Mouse (Mus musculus): ENCODE measurements at regions not wholly inside any gene's neighbourhood (a gene's known extent, or its start where the extent isn't known, plus 50 kb on each side); places are given as distances from the start of the nearest gene placed in this dataset.
A peak's percentile ranks its signal among the peaks of the same experiment; 100 is the strongest.

GRCm38 (mm10) chr10:124288301-124288995 lies 1024.7 kb downstream of the Fam19a2 start:
- H3K27ac ChIP-seq (ENCODE audit: insufficient read depth, low read depth, low read length), result no peak overlapping the region
- peak overlapping the region; percentile 29; the same call in 1 of the 2 replicates for H3K4me3 ChIP-seq (ENCODE audit: insufficient read depth, low read depth, low read length)
- H3K4me1 ChIP-seq (ENCODE audit: control insufficient read depth, insufficient read depth, low read length), result no peaks in the 10 kb centered on the region
- no peak for TF ChIP-seq POLR2A (IDR thresholded peaks at IDR 0.05; ENCODE audit: insufficient read depth, low read depth, low read length)
- 52% methylated on average over 18 of the region's 18 CpGs for WGBS

- Histone ChIP-seq H3K4me3 (ENCODE audit: insufficient read depth, low read depth, low read length) (no peak overlapping the region), H3K4me1 (ENCODE audit: control insufficient read depth, insufficient read depth, low read length) (no peaks in the 10 kb centered on the region), H3K27ac (ENCODE audit: insufficient read depth, low read depth, low read length) (no peak overlapping the region)
- no peak for TF ChIP-seq CTCF (IDR thresholded peaks at IDR 0.05; ENCODE audit: insufficient read depth, low read depth, low read length)
- WGBS, result 88% methylated on average over 2 of the region's 2 CpGs
Observed at GRCm38 (mm10) chr10:124297198-124297677, 1033.4 kb downstream of the Fam19a2 start.

- H3K4me1 ChIP-seq (ENCODE audit: control insufficient read depth, insufficient read depth, low read length), result no peaks in the 10 kb centered on the region
- no peak overlapping the region for H3K27ac ChIP-seq (ENCODE audit: insufficient read depth, low read depth, low read length)
- no peak overlapping the region for H3K4me3 ChIP-seq (ENCODE audit: insufficient read depth, low read depth, low read length)
- 97% methylated on average over 1 of the region's 1 CpGs for WGBS
- TF ChIP-seq POLR2A (IDR thresholded peaks at IDR 0.05; ENCODE audit: insufficient read depth, low read depth, low read length) (no peak), CTCF (IDR thresholded peaks at IDR 0.05; ENCODE audit: insufficient read depth, low read depth, low read length) (no peak)
Observed at GRCm38 (mm10) chr10:124304683-124305082, 1040.9 kb downstream of the Fam19a2 start.

GRCm38 (mm10) chr10:124305644-124306043 lies 1041.8 kb downstream of the Fam19a2 start:
- TF ChIP-seq POLR2A (IDR thresholded peaks at IDR 0.05; ENCODE audit: insufficient read depth, low read depth, low read length), result no peak
- TF ChIP-seq CTCF (IDR thresholded peaks at IDR 0.05; ENCODE audit: insufficient read depth, low read depth, low read length), result no peak
- H3K4me3 ChIP-seq (ENCODE audit: insufficient read depth, low read depth, low read length), result no peak overlapping the region
- H3K27ac ChIP-seq (ENCODE audit: insufficient read depth, low read depth, low read length), result no peak overlapping the region
- WGBS, result 91% methylated on average over 3 of the region's 3 CpGs
- no peaks in the 10 kb centered on the region for H3K4me1 ChIP-seq (ENCODE audit: control insufficient read depth, insufficient read depth, low read length)

GRCm38 (mm10) chr10:124318761-124319160 lies 1055.0 kb downstream of the Fam19a2 start:
- H3K4me3 ChIP-seq (ENCODE audit: insufficient read depth, low read depth, low read length), result no peak overlapping the region
- no peaks in the 10 kb centered on the region for H3K4me1 ChIP-seq (ENCODE audit: control insufficient read depth, insufficient read depth, low read length)
- 83% methylated on average over 1 of the region's 1 CpGs for WGBS
- no peak overlapping the region for H3K27ac ChIP-seq (ENCODE audit: insufficient read depth, low read depth, low read length)
- TF ChIP-seq CTCF (IDR thresholded peaks at IDR 0.05; ENCODE audit: insufficient read depth, low read depth, low read length) (no peak), POLR2A (IDR thresholded peaks at IDR 0.05; ENCODE audit: insufficient read depth, low read depth, low read length) (no peak)

- 55% methylated on average over 8 of the region's 8 CpGs for WGBS
- H3K27ac ChIP-seq (ENCODE audit: insufficient read depth, low read depth, low read length), result no peak overlapping the region
- TF ChIP-seq CTCF (IDR thresholded peaks at IDR 0.05; ENCODE audit: insufficient read depth, low read depth, low read length), result no peak
- TF ChIP-seq POLR2A (IDR thresholded peaks at IDR 0.05; ENCODE audit: insufficient read depth, low read depth, low read length), result no peak
Observed at GRCm38 (mm10) chr10:124320191-124321110, 1056.7 kb downstream of the Fam19a2 start.

GRCm38 (mm10) chr10:124332491-124332890 lies 1056.8 kb downstream of the Slc16a7 start:
- Histone ChIP-seq H3K4me1 (ENCODE audit: control insufficient read depth, insufficient read depth, low read length) (no peaks in the 10 kb centered on the region), H3K4me3 (ENCODE audit: insufficient read depth, low read depth, low read length) (no peak overlapping the region), H3K27ac (ENCODE audit: insufficient read depth, low read depth, low read length) (no peak overlapping the region)
- 88% methylated on average over 1 of the region's 1 CpGs for WGBS
- TF ChIP-seq CTCF (IDR thresholded peaks at IDR 0.05; ENCODE audit: insufficient read depth, low read depth, low read length) (no peak), POLR2A (IDR thresholded peaks at IDR 0.05; ENCODE audit: insufficient read depth, low read depth, low read length) (no peak)

More at GRCm38 (mm10) chr10:124320191-124321110, 1056.7 kb downstream of the Fam19a2 start:
- no peaks in the 10 kb centered on the region for H3K4me1 ChIP-seq (ENCODE audit: control insufficient read depth, insufficient read depth, low read length)
- H3K4me3 ChIP-seq (ENCODE audit: insufficient read depth, low read depth, low read length), result no peak overlapping the region

- WGBS, result 81% methylated on average over 3 of the region's 3 CpGs
- TF ChIP-seq CTCF (IDR thresholded peaks at IDR 0.05; ENCODE audit: insufficient read depth, low read depth, low read length) (no peak), POLR2A (IDR thresholded peaks at IDR 0.05; ENCODE audit: insufficient read depth, low read depth, low read length) (no peak)
- Histone ChIP-seq H3K27ac (ENCODE audit: insufficient read depth, low read depth, low read length) (no peak overlapping the region), H3K4me1 (ENCODE audit: control insufficient read depth, insufficient read depth, low read length) (no peaks in the 10 kb centered on the region), H3K4me3 (ENCODE audit: insufficient read depth, low read depth, low read length) (no peak overlapping the region)
Observed at GRCm38 (mm10) chr10:124338923-124339322, 1050.3 kb downstream of the Slc16a7 start.

- Histone ChIP-seq H3K27ac (ENCODE audit: insufficient read depth, low read depth, low read length) (no peak overlapping the region), H3K4me3 (ENCODE audit: insufficient read depth, low read depth, low read length) (no peak overlapping the region), H3K4me1 (ENCODE audit: control insufficient read depth, insufficient read depth, low read length) (no peaks in the 10 kb centered on the region)
- WGBS, result 55% methylated on average over 2 of the region's 2 CpGs
- TF ChIP-seq POLR2A (IDR thresholded peaks at IDR 0.05; ENCODE audit: insufficient read depth, low read depth, low read length), result no peak
Observed at GRCm38 (mm10) chr10:124349300-124349699, 1040.0 kb downstream of the Slc16a7 start.

Data from olfactory bulb, adult 2 months (tissue).